Mouse (Mus musculus): ENCODE measurements around the gene Atad2b. TPM values are rescaled to one million over a fixed set of nuclear protein-coding genes. Genes with fewer than 3 reads are reported as not detected.

Gene Atad2b
- total RNA-seq, 2 experiments from 2014 or later = 26.6 to 29.4 TPM

DNA sequence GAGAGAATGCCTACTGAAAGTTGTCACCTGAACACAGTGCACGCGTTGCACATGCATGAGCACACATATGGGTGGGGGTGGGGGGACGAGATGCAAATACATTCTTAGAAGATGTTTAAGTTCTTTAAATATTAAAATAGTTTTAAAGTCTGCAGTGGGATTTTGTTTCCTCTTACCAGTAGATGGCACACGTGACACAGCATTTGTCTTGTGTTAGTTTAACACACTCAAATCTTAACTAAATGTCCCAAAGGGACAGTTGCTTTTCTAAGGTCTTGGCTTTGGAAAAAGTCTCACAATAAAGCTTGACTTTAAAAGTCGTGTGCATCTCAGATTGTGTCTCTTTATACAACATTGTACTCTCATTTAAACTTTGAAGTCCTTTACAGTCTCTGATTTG is 111.9 kb downstream of the Atad2b start:
- DNase-seq (ENCODE audit: extremely low spot score in 1 of 2, low spot score in 2 of 2) = no peak
- intact Hi-C loops (cut with DNase I) = no loop called here

DNA sequence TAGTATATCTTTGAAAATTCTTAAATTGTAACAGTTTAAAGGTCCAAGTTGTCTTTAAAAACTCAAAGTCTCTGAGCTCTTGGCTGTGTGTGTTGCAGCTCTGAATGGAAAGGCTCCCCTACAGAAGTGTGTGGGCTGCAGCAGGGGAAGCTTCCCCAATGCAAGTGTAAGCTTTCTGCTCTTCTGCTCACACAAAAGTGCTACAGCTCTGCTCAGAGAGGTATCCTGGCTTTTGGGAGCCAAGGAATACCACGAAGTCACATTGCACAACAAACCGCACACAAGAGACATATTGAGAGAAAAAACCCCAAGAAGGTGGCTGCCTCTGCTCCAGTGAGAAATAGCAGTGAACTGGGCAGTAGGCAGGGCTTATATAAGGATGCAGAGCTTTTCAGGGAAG is 120.9 kb downstream of the Atad2b start:
- intact Hi-C loops (cut with DNase I) = no loop called here
- no peak for DNase-seq (ENCODE audit: extremely low spot score in 1 of 2, low spot score in 2 of 2)

DNA sequence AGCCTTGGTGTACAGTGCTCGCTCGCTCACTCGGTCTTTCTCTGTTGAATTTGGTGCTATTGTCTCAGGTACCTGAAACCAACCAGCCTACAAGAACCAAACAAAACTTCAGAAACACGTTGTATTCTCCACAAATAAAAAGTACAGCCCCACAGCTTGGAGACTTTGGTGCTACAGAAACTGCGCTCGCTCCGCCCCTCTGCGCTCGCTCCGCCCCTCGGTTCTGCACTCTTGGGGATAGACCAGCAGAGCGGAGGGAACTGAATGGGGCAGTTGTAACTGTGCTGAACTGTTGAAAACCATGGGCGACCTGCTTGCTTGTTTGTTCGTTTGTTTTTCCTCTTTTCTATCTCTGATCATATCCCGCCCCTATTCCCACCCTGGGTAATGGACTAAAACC is 127.0 kb downstream of the Atad2b start:
- intact Hi-C loops (cut with DNase I) = no loop called here
- DNase-seq (ENCODE audit: extremely low spot score in 1 of 2, low spot score in 2 of 2) = no peak

DNA sequence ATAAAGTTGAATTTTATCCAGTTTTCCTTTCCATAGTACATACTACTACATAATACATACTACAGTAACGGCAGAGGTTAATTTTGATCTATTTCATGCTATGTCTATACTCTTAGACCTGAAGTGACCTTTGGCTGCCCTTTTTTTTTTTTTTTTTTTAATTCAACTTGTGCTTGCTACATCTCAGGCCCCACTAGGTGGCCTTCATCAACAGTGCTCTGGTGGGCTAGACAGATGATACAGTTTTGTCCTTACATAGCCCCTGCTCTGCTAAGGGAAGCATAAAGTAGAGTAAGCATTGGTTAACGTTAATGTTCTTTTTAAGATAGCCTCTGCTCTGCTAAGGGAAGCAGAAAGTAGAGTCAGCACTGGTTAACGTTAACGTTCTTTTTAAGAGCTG is 131.0 kb downstream of the Atad2b start:
- intact Hi-C loops (cut with DNase I) = no loop called here
- DNase-seq (ENCODE audit: extremely low spot score in 1 of 2, low spot score in 2 of 2) = no peak

DNA sequence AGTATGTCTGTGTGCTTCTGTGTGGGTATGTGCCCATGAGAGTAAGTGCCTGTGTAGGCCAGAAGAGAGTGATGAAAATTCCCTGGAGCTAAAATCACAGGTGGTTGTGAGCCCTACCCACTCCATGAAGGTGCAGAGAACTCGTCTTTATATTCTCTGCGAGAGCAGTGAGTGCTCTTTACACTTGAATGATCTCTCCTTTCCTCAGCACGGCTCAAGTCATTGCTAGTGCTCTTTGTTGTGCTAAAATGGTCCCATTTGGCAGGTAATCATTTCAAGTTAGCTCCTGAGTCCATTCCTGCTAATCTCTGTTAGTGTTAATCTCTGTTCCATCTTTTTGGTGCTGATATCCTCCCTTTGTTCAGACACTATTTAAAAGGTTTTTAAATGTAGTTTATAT is 150.4 kb downstream of the Atad2b start:
- intact Hi-C loops (cut with DNase I) = no loop called here
- DNase-seq (ENCODE audit: extremely low spot score in 1 of 2, low spot score in 2 of 2) = no peak

DNA sequence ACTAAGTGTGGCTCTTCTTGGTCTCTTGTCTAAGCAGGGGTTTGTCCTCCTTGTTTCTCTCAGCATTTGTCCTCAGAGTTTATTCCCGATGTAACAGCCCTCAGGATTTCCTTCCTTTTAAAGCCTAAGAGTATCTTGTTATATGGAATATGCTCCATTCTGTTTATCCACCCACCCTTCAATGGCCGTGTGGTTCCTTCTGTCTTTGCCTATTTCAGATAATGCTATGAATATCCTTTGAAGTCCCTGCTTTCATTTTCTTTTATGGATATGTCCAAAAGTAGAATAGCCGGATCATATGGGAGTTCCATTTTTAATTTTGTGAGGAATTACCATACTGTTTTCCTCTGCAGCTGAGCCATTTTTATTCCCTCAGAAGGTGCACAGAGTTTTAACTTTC is 153.0 kb downstream of the Atad2b start:
- peak in 1 of 2 experiments; percentile 33 for DNase-seq (ENCODE audit: extremely low spot score in 1 of 2, low spot score in 2 of 2)
- intact Hi-C loops (cut with DNase I) = no loop called here

DNA sequence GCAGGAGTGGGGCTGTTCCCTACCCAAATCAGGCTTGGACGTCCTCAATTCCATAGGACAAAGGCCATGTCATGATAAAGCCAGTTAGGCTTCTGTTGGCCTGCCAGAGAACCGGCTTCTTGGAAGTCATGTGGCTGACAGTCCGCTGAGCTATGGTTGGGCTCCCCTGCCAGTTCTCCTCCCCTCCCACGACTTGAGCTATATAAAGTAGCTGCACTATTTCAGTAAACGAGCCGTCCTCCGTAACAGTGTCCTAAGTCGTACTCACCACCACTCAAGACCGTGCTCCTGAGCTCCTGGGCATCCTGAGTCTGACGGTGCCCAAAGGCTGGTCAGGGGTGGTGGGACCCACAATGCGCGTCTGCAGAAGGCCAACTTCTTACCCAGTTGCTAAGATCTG is 156.0 kb downstream of the Atad2b start:
- intact Hi-C loops (cut with DNase I) = no loop called here
- DNase-seq (ENCODE audit: extremely low spot score in 1 of 2, low spot score in 2 of 2) = no peak

DNA sequence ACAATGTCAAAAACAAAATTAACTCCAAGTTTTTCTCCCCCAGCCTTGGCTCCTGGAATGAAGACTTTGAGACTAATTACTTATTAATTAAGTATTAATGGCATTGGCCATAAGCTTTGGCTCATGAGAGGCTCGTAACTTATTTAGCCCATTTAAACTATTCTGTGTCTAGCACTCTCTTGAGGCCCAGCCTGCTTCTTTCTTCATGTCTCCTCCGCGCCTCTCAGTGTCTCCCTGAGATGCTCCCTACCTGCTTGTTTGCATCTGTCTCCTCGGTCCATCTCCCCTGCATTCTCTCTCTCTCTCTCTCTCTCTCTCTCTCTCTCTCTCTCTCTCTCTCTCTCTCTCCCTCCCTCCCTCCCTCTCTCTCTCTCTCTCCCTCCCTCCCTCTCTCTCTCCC is 164.3 kb downstream of the Atad2b start:
- DNase-seq (ENCODE audit: extremely low spot score in 1 of 2, low spot score in 2 of 2) = no peak
- intact Hi-C loops (cut with DNase I) = no loop called here

DNA sequence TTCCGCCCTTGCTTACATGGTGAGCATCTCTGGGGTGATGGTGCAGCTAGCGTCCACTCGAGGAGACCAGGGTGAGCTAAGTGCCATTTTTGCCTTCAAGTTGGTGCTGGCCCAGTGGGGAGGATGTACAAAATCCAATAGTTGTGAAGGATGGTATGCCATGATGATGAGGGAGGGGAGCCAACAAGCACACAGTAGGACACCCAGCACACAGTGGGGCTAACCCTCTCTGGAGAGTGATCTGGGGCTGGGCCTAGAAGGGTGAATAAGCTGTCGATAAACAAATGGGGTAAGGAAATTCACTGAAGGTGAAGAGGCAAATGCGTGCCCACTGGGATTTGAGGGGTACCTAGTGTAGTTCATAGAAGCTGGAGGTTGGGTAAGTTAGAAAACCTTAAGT is 167.6 kb downstream of the Atad2b start:
- intact Hi-C loops (cut with DNase I) = no loop called here
- no peak for DNase-seq (ENCODE audit: extremely low spot score in 1 of 2, low spot score in 2 of 2)

DNA sequence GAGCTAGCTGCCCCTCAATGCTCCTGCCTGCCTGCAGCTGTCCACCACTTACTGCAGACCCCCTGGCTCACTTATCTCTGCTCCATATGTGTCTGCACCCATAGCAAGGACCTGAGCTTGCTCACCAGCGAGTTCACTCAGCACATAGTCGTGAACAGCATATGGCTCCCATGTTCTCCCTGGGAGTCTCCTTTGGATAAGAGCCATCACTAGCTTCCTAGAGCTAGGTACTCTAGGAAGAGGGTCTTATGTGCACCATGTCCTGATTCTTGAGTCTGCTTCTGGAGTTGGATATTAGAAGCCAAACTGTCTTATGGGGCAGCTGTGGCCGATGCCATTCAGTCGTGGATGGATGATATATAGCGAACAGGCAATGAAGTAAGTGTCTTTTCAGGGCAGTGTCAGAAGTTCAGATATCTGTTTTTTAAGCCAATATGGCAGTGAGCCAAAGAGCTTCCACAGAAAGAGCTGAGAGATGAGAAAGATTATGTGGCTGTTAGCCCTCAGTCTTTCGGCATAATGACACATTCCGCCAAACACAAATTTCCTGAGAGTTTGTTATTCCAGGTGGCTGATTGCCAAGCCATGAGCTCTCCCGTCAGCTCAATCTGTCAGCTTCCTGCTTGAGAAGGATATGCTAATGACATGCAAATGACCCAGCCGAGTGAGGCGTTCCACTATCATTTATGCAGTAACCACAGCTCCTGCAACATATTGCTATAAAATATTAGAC is 170.8 kb downstream of the Atad2b start:
- DNase-seq (ENCODE audit: extremely low spot score in 1 of 2, low spot score in 2 of 2) = peak; percentile 61 to 62
- intact Hi-C loops (cut with DNase I) = no loop called here

DNA sequence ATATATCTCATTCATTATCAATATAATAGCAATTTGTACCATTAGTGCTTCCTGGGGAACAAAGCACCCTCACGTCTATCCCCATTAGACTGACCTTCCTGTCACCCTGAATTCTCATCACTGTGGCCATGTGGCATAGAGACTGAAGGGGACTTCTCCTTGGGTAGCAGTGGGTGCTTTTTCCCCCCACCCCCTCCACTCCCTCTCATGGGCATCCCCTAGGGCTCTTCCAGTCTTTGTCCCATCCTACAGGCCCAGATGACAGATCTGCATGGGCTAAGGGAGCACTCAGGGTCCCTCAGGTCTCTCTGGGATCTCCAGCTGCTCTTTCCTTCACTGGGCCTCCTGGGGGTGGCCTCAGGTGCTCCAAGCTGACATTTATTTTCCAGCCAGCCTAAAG is 171.5 kb downstream of the Atad2b start:
- DNase-seq (ENCODE audit: extremely low spot score in 1 of 2, low spot score in 2 of 2) = no peak
- intact Hi-C loops (cut with DNase I) = no loop called here

Other genes starting within 250 kb of the Atad2b start
- 1 to 10 TPM; 1.6 to 1.8 TPM for gene Fam228a, start 178.9 kb upstream of the Atad2b start, total RNA-seq (2021)
- gene Pfn4, start 148.3 kb upstream of the Atad2b start, total RNA-seq (2021) = 10 to 100 TPM; 13.5 to 13.9 TPM
- gene Fam228b, start 148.1 kb upstream of the Atad2b start, total RNA-seq (2021) = 10 to 100 TPM; 11.1 to 14.9 TPM
- 10 to 100 TPM; 95.6 to 98.8 TPM for gene Sf3b6, start 99.8 kb upstream of the Atad2b start, total RNA-seq (2021)
- gene Fkbp1b, start 75.8 kb upstream of the Atad2b start, total RNA-seq (2021) = 100 to 1,000 TPM; 112 to 132 TPM
- 10 to 100 TPM in 1 of 2 experiments, 1 to 10 TPM in 1; 9.8 to 11.6 TPM for gene Wdcp, start 74.0 kb upstream of the Atad2b start, total RNA-seq (2021)
- under 1 TPM; 0.91 to 0.94 TPM for gene Mfsd2b, start 43.0 kb upstream of the Atad2b start, total RNA-seq (2021)
- 10 to 100 TPM; 44.9 to 47.2 TPM for gene Ubxn2a, start 9.6 kb upstream of the Atad2b start, total RNA-seq (2021)

Data from left cerebral cortex, postnatal 10 days (tissue).